In the genomic region with DNA sequence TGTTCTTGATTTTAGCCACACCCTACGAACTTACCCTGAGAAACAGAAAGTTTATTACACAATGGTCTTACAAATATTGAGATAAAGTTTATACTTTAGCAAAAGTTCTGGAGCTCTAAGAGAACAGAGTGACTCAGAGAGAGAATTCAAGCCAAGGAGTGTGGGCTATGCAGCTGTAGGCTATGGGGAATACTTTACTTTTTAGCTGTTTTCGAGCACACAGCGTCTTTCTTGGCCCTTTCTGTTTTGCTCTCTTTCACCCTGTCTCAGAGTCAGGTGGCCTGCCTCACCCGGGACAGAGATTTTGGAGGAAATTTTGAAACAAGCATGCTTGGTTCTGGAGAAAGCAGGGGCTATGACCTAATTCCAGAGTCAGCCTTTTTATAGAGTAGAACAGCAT, we compare ENCODE assay signal across 20 mouse cellular contexts. TPM values are rescaled to one million over a fixed set of nuclear protein-coding genes. Genes with fewer than 3 reads are reported as not detected.
DNase-seq lines count a peak whose midpoint lies in the region; ATAC-seq and TF ChIP-seq lines count a peak whose summit lies in the region.
"Not testable (repeated sequence)": the region's sequence is repeated elsewhere in the genome, so short reads cannot be mapped to it uniquely, and the experiment has no call there.
"Had no signal": no experiment of that assay in that cellular context is flagged by ENCODE, and none has a peak within 500 bp of the region (broad histone marks: within the 10 kb centered on the region; RNA-seq: fewer than 3 reads in every experiment).

No protein-coding gene starts in this region.

- peaks cover 0 to 21% of the 10 kb centered on the region in 2 experiments; a peak in 2 of 4 replicates for H3K36me3 ChIP-seq in MEL (ENCODE audit: control insufficient read depth in 1 of 2, insufficient read depth in 2 of 2, low read length in 2 of 2)
- H3K36me3 ChIP-seq in liver, embryonic 14.5 days (replicated peaks; ENCODE audit: control insufficient read depth, insufficient read depth, low read depth); liver, postnatal 0 days (replicated peaks; ENCODE audit: insufficient read depth, low read length): not testable (repeated sequence)

- DNase-seq in MEL (ENCODE audit: low read depth, low spot score); liver, embryonic 14.5 days (ENCODE audit: low read depth in 3 of 3, low spot score in 3 of 3); liver, postnatal 0 days: not testable (repeated sequence)
- peak; percentile 48 for DNase-seq in brain, adult 2 months (ENCODE audit: low read depth, low spot score)
- DNase-seq in heart, adult 18-20 months = peak; percentile 17 to 62

- peak; percentile 59; the same call in 1 of the 2 replicates for ATAC-seq in frontal cortex, adult (ENCODE audit: low TSS enrichment)
- not testable (repeated sequence) for ATAC-seq in liver, embryonic 14.5 days (ENCODE audit: insufficient read depth); liver, postnatal 0 days

- H3K27ac ChIP-seq in MEL (ENCODE audit: control insufficient read depth, low read depth, low read length) = peak overlapping the region; percentile 76
- H3K27ac ChIP-seq in liver, embryonic 14.5 days = peak overlapping the region; percentile 87
- 0 out of 2 replicates have a peak overlapping the region, but pooled peaks have one; percentile 39 for H3K27ac ChIP-seq in liver, postnatal 0 days (ENCODE audit: low read depth)

- peak overlapping the region; percentile 58 for H3K9ac ChIP-seq in MEL (ENCODE audit: control insufficient read depth, low read depth, low read length, poor library complexity, severe bottlenecking)
- H3K9ac ChIP-seq in liver, embryonic 14.5 days (replicated peaks) = not testable (repeated sequence)
- 0 out of 2 replicates have a peak overlapping the region, but pooled peaks have one; percentile 13 for H3K9ac ChIP-seq in liver, postnatal 0 days (replicated peaks)

- 63% methylated on average over 4 of the region's 4 CpGs for WGBS in liver, embryonic 14.5 days (ENCODE audit: insufficient replicate concordance)
- WGBS in liver, postnatal 0 days (ENCODE audit: insufficient replicate concordance) = 78% methylated on average over 4 of the region's 4 CpGs

- TF ChIP-seq RAD21 in MEL (IDR thresholded peaks at IDR 0.05; ENCODE audit: low read depth, low read length) = not testable (repeated sequence)

- not testable (repeated sequence) for TF ChIP-seq CTCF in MEL (IDR thresholded peaks at IDR 0.05 in 2 of 3, conservative IDR thresholded peaks at IDR 0.05 in 1 of 3; ENCODE audit: control insufficient read depth in 1 of 3, insufficient read depth in 1 of 3, low read depth in 2 of 3, low read length in 3 of 3, poor library complexity in 1 of 3, severe bottlenecking in 1 of 3); liver, embryonic 14.5 days (IDR thresholded peaks at IDR 0.05; ENCODE audit: low read depth); liver, postnatal 0 days (IDR thresholded peaks at IDR 0.05; ENCODE audit: low read depth)

- H3K4me1 ChIP-seq in MEL (ENCODE audit: control insufficient read depth in 1 of 2, insufficient read depth in 2 of 2, low read length in 2 of 2) = peaks cover 16 to 36% of the 10 kb centered on the region in 2 experiments
- H3K4me1 ChIP-seq in liver, embryonic 14.5 days (replicated peaks; ENCODE audit: control insufficient read depth in 2 of 2, insufficient read depth in 2 of 2, low read length in 1 of 2) = peaks cover 35 to 46% of the 10 kb centered on the region in 2 experiments
- peaks cover 24% of the 10 kb centered on the region for H3K4me1 ChIP-seq in liver, postnatal 0 days (ENCODE audit: insufficient read depth)

- not testable (repeated sequence) for H3K9me3 ChIP-seq in MEL (replicated peaks; ENCODE audit: insufficient read depth, low read length); liver, embryonic 14.5 days (ENCODE audit: control insufficient read depth, low read length); liver, postnatal 0 days (ENCODE audit: low read length)

- not testable (repeated sequence) for TF ChIP-seq EP300 in MEL (IDR thresholded peaks at IDR 0.05; ENCODE audit: low read depth in 1 of 2, low read length in 2 of 2); liver, embryonic 14.5 days (IDR thresholded peaks at IDR 0.05; ENCODE audit: low read depth); liver, postnatal 0 days (IDR thresholded peaks at IDR 0.05; ENCODE audit: low read depth)

- not testable (repeated sequence) for H3K79me2 ChIP-seq in MEL (ENCODE audit: control insufficient read depth, insufficient read depth, low read length, poor library complexity)

- peak overlapping the region; percentile 37 to 44 for H3K4me3 ChIP-seq in MEL (ENCODE audit: control insufficient read depth in 1 of 2, insufficient read depth in 1 of 2, low read depth in 2 of 2, low read length in 2 of 2)
- H3K4me3 ChIP-seq in liver, embryonic 14.5 days (ENCODE audit: insufficient read depth in 1 of 2, low read depth in 2 of 2, low read length in 2 of 2); liver, postnatal 0 days (ENCODE audit: low read depth, low read length): not testable (repeated sequence)

- H3K4me2 ChIP-seq in liver, embryonic 14.5 days (ENCODE audit: low read depth); liver, postnatal 0 days (ENCODE audit: low read depth, low read length): not testable (repeated sequence)

- not testable (repeated sequence) for TF ChIP-seq POLR2A in MEL (IDR thresholded peaks at IDR 0.05; ENCODE audit: control insufficient read depth in 1 of 2, insufficient read depth in 1 of 2, low read depth in 1 of 2, low read length in 2 of 2, poor library complexity in 1 of 2)

- not testable (repeated sequence) for H3K27me3 ChIP-seq in MEL (ENCODE audit: control insufficient read depth in 1 of 2, insufficient read depth in 2 of 2, low read length in 2 of 2); liver, embryonic 14.5 days (ENCODE audit: control insufficient read depth, insufficient read depth, low read length); liver, postnatal 0 days (ENCODE audit: insufficient read depth, low read length)

TF ChIP-seq in MEL, 35 proteins besides CTCF, POLR2A, EP300 and RAD21:
- 0 out of 2 replicates have a peak, but pooled peaks have one; percentile 24 for TF ChIP-seq MXI1 (IDR thresholded peaks at IDR 0.05; ENCODE audit: low read depth, low read length)

RNA-seq across cellular contexts. Expression of a gene that starts 6.7 kb away (rescaled TPM):
- not detected in 2 replicates for total RNA-seq in MEL (2012; rRNA removed)
- polyA plus RNA-seq in MEL (2012; ENCODE audit: insufficient read depth in 1 of 2, insufficient read length in 2 of 2, low read depth in 1 of 2, low replicate concordance in 2 of 2, missing spikeins in 1 of 2) = not detected
- total RNA-seq in heart, adult 18-20 months (2021) = not detected
- 0.36 and 0.44 TPM in 2 replicates for polyA plus RNA-seq in liver, embryonic 14.5 days (2012; rRNA removed)
- polyA plus RNA-seq in liver, embryonic 14.5 days (2014; fragmentation: Nextera tagmentation; extraction: Ambion mirVana) = 0.20 and 0.29 TPM in 2 replicates
- polyA plus RNA-seq in liver, postnatal 0 days (2015; fragmentation: Nextera tagmentation; extraction: Ambion mirVana) = 0.41 and 0.54 TPM in 2 replicates
- total RNA-seq: adrenal gland, adult 18-20 months; adrenal gland, postnatal 10 days; adrenal gland, postnatal 36 days; G1E; gastrocnemius, adult 8-10 months; gastrocnemius, postnatal 25 days; heart, adult 8-10 months; heart, postnatal 25 days had no signal
- polyA plus RNA-seq: C2C12; erythroblast, embryonic 14.5 days; gonadal fat pad, adult 2 months; heart, embryonic 11.5 days; heart, postnatal 0 days; hindbrain, embryonic 12.5 days had no signal

RNA-seq across cellular contexts. Expression of a gene that starts 7.7 kb away (rescaled TPM):
- 17.1 and 20.6 TPM in 2 replicates for total RNA-seq in MEL (2012; rRNA removed)
- 10 to 100 TPM in 1 of 2 experiments, not detected in 1; 53.5 TPM for polyA plus RNA-seq in MEL (2012; ENCODE audit: insufficient read depth in 1 of 2, insufficient read length in 2 of 2, low read depth in 1 of 2, low replicate concordance in 2 of 2, missing spikeins in 1 of 2)
- total RNA-seq in heart, adult 18-20 months (2021) = 1 to 10 TPM in 1 of 2 experiments, under 1 TPM in 1; 0.80 to 1.4 TPM
- 37.2 and 40.8 TPM in 2 replicates for polyA plus RNA-seq in liver, embryonic 14.5 days (2012; rRNA removed)
- polyA plus RNA-seq in liver, embryonic 14.5 days (2014; fragmentation: Nextera tagmentation; extraction: Ambion mirVana) = 7.2 and 7.9 TPM in 2 replicates
- 2.6 and 3.6 TPM in 2 replicates for polyA plus RNA-seq in liver, postnatal 0 days (2015; fragmentation: Nextera tagmentation; extraction: Ambion mirVana)

RNA-seq across cellular contexts. Expression of a gene that starts 11.0 kb away (rescaled TPM):
- 39.6 and 40.6 TPM in 2 replicates for total RNA-seq in MEL (2012; rRNA removed)
- 10 to 100 TPM in 1 of 2 experiments, not detected in 1; 68.0 TPM for polyA plus RNA-seq in MEL (2012; ENCODE audit: insufficient read depth in 1 of 2, insufficient read length in 2 of 2, low read depth in 1 of 2, low replicate concordance in 2 of 2, missing spikeins in 1 of 2)
- total RNA-seq in heart, adult 18-20 months (2021) = 10 to 100 TPM; 12.3 to 20.7 TPM
- 11.1 and 14.7 TPM in 2 replicates for polyA plus RNA-seq in liver, embryonic 14.5 days (2012; rRNA removed)
- polyA plus RNA-seq in liver, embryonic 14.5 days (2014; fragmentation: Nextera tagmentation; extraction: Ambion mirVana) = 14.8 and 15.3 TPM in 2 replicates
- 12.6 and 13.0 TPM in 2 replicates for polyA plus RNA-seq in liver, postnatal 0 days (2015; fragmentation: Nextera tagmentation; extraction: Ambion mirVana)

RNA-seq across cellular contexts. Expression of a gene that starts 17.5 kb away (rescaled TPM):
- 14.7 and 24.3 TPM in 2 replicates for total RNA-seq in MEL (2012; rRNA removed)
- 10 to 100 TPM in 1 of 2 experiments, not detected in 1; 33.3 TPM for polyA plus RNA-seq in MEL (2012; ENCODE audit: insufficient read depth in 1 of 2, insufficient read length in 2 of 2, low read depth in 1 of 2, low replicate concordance in 2 of 2, missing spikeins in 1 of 2)
- total RNA-seq in heart, adult 18-20 months (2021) = 100 to 1,000 TPM; 111 to 115 TPM
- 10.4 and 10.6 TPM in 2 replicates for polyA plus RNA-seq in liver, embryonic 14.5 days (2012; rRNA removed)
- polyA plus RNA-seq in liver, embryonic 14.5 days (2014; fragmentation: Nextera tagmentation; extraction: Ambion mirVana) = 24.0 and 28.7 TPM in 2 replicates
- polyA plus RNA-seq in liver, postnatal 0 days (2015; fragmentation: Nextera tagmentation; extraction: Ambion mirVana) = 47.0 and 47.9 TPM in 2 replicates

RNA-seq across cellular contexts. Expression of a gene that starts 17.5 kb away (rescaled TPM):
- total RNA-seq in MEL (2012; rRNA removed) = 18.6 and 20.2 TPM in 2 replicates
- polyA plus RNA-seq in MEL (2012; ENCODE audit: insufficient read depth in 1 of 2, insufficient read length in 2 of 2, low read depth in 1 of 2, low replicate concordance in 2 of 2, missing spikeins in 1 of 2) = 10 to 100 TPM in 1 of 2 experiments, not detected in 1; 30.0 TPM
- 10 to 100 TPM; 15.6 to 16.6 TPM for total RNA-seq in heart, adult 18-20 months (2021)
- 10.6 and 12.1 TPM in 2 replicates for polyA plus RNA-seq in liver, embryonic 14.5 days (2012; rRNA removed)
- polyA plus RNA-seq in liver, embryonic 14.5 days (2014; fragmentation: Nextera tagmentation; extraction: Ambion mirVana) = 4.7 and 4.8 TPM in 2 replicates
- 7.1 and 7.9 TPM in 2 replicates for polyA plus RNA-seq in liver, postnatal 0 days (2015; fragmentation: Nextera tagmentation; extraction: Ambion mirVana)
